Mouse (Mus musculus) kidney, adult 2 months (tissue): Measurements from ENCODE around the gene Dynlt1b.
"Not testable (repeated sequence)": the region's sequence is repeated elsewhere in the genome, so short reads cannot be mapped to it uniquely, and the experiment has no call there.

ENCODE experiments used
- CTCF ChIP-seq: fragments of 200-500 bp; conservative IDR thresholded peaks from 2 replicates; pipeline ENCODE4 v1.5.1; 2011; ENCODE audit warnings: low read depth, mild to moderate bottlenecking, control low read depth, low read length, moderate library complexity, mixed read lengths; ENCODE audit not compliant: insufficient read depth, insufficient read length
- POLR2A ChIP-seq: fragments of 200-500 bp; IDR thresholded peaks from one replicate; pipeline ENCODE4 v1.6.1; 2011; ENCODE audit warnings: low read depth, low read length, control low read depth

- TF ChIP-seq POLR2A, CTCF: not testable (repeated sequence)
Observed at GRCm38 (mm10) chr17:6448293-6448692, 18.4 kb downstream of the Dynlt1b start.
